In the genomic region with DNA sequence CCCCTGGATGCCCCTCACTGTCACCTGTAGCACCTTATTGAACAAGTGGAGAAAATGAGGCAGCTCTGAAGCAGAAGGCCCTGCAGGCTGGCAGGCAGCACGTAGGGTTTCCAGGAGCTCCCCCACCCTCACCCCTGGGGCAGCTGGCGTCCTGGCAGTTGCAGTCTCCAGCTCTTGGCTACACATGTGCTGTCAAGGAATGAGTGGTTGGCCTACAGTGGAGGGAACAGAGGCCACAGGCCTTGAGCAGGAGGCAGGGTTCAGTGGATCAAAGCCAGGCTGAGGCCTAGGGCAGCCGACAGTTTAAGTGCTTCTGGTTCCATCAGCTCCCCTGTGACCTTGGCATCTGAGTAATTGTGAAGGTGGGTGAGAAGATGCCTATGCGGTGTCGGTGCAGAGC, we compare ENCODE assay signal across 18 mouse cellular contexts. TPM values are rescaled to one million over a fixed set of nuclear protein-coding genes. Genes with fewer than 3 reads are reported as not detected.
"Had no signal": no experiment of that assay in that cellular context is flagged by ENCODE, and none has a peak within 500 bp of the region (broad histone marks: within the 10 kb centered on the region; RNA-seq: fewer than 3 reads in every experiment).

No protein-coding gene starts in this region.

- H3K4me2 ChIP-seq: liver, embryonic 11.5 days; liver, embryonic 15.5 days; lung, embryonic 14.5 days; neural tube, embryonic 15.5 days had no signal

- H3K4me3 ChIP-seq: limb, embryonic 10.5 days; liver, embryonic 15.5 days; midbrain, embryonic 10.5 days; myocyte; neural tube, embryonic 15.5 days had no signal

- DNase-seq: kidney, postnatal 36 days; layer of hippocampus, adult 9-11 months; lung, embryonic 14.5 days; lung, postnatal 10 days; lung, postnatal 4 days; midbrain, embryonic 14.5 days; right cerebral cortex, adult 18-20 months; right cerebral cortex, postnatal 25 days; thymus, adult 2 months; thymus, postnatal 25 days had no signal

- H3K27ac ChIP-seq: kidney, postnatal 0 days; limb, embryonic 10.5 days; liver, embryonic 15.5 days; midbrain, embryonic 10.5 days; neural tube, embryonic 15.5 days had no signal

- H3K4me1 ChIP-seq: liver, embryonic 15.5 days had no signal

- H3K9me3 ChIP-seq: limb, embryonic 10.5 days; liver, embryonic 15.5 days; midbrain, embryonic 10.5 days; neural tube, embryonic 15.5 days had no signal

- H3K9ac ChIP-seq: liver, embryonic 15.5 days; lung, embryonic 14.5 days; neural tube, embryonic 15.5 days had no signal

- H3K36me3 ChIP-seq: liver, embryonic 15.5 days had no signal

- H3K27me3 ChIP-seq: liver, embryonic 15.5 days; neural tube, embryonic 15.5 days had no signal

RNA-seq across cellular contexts. Expression of a gene that starts 15.7 kb away (rescaled TPM):
- total RNA-seq: megakaryocyte, adult 5-6 weeks had no signal
